Mouse (Mus musculus) kidney, embryonic 14.5 days (tissue): ENCODE measurements around the gene Ahnak. TPM values are rescaled to one million over a fixed set of nuclear protein-coding genes. Genes with fewer than 3 reads are reported as not detected.
"Not testable (repeated sequence)": the region's sequence is repeated elsewhere in the genome, so short reads cannot be mapped to it uniquely, and the experiment has no call there.

Source experiments
- ATAC-seq: fragments of 200-750 bp; cut with Nextera tagmentation; 2 replicates; pipeline ENCODE4 v1.8.0; 2017; ENCODE audit warnings: moderate number of reproducible peaks, mild to moderate bottlenecking, moderate TSS enrichment, moderate library complexity; ENCODE audit not compliant: low FRiP score, low TSS enrichment
- H3K27ac ChIP-seq: fragments of 300-500 bp; sonication (generic); 2 replicates; pipeline ENCODE4 v1.5.1; 2014; ENCODE audit warnings: low read depth, mild to moderate bottlenecking, low read length, moderate library complexity, mixed read lengths
- H3K27me3 ChIP-seq: fragments of 300-500 bp; sonication (generic); 2 replicates; pipeline ENCODE4 v1.6.1; 2014; ENCODE audit warnings: mild to moderate bottlenecking, low read length; ENCODE audit not compliant: control insufficient read depth, insufficient read depth
- H3K36me3 ChIP-seq: fragments of 300-500 bp; sonication (generic); 2 replicates; pipeline ENCODE4 v1.6.1; 2014; ENCODE audit warnings: low read length, mixed read lengths; ENCODE audit not compliant: control insufficient read depth, insufficient read depth
- H3K4me1 ChIP-seq: fragments of 300-500 bp; sonication (generic); 2 replicates; pipeline ENCODE4 v1.6.1; 2014; ENCODE audit warnings: low read length, mixed read lengths; ENCODE audit not compliant: control insufficient read depth, insufficient read depth
- H3K4me2 ChIP-seq: fragments of 300-500 bp; sonication (generic); replicated peaks from 2 replicates; pipeline ENCODE4 v1.6.1; 2014; ENCODE audit warnings: low read depth, mild to moderate bottlenecking, low read length
- H3K4me3 ChIP-seq: fragments of 300-500 bp; sonication (generic); 2 replicates; pipeline ENCODE4 v1.5.1; 2014; ENCODE audit warnings: mild to moderate bottlenecking, low read length
- H3K9ac ChIP-seq: fragments of 300-500 bp; sonication (generic); 2 replicates; pipeline ENCODE4 v1.6.1; 2014; ENCODE audit warnings: low read depth, mild to moderate bottlenecking, low read length, moderate library complexity
- H3K9me3 ChIP-seq: fragments of 300-500 bp; sonication (generic); 2 replicates; pipeline ENCODE4 v1.6.1; 2016; ENCODE audit warnings: low read length; ENCODE audit not compliant: control insufficient read depth
- WGBS: fragments of 180-500 bp; shearing (Covaris S2); extraction: QIAGEN DNeasy Blood & Tissue Kit; methylation state at CpG from one replicate; pipeline ENCODE4 v1.1.7; 2014; 5-methylcytosine and 5-hydroxymethylcytosine counted together
- polyA plus RNA-seq: library from polyadenylated mRNA; unstranded; fragments of >200 nt; fragmentation: Nextera tagmentation; extraction: Ambion mirVana; gene quantifications from 2 replicates; pipeline ENCODE4 v1.2.1, GENCODE M21; 2014

Gene Ahnak
- polyA plus RNA-seq, 1 experiment from 2014 or later: 10.0 TPM

- Histone ChIP-seq H3K27ac (no peak overlapping the region), H3K9ac (peak overlapping the region; percentile 35; the same call in 1 of the 2 replicates), H3K27me3 (no peaks in the 10 kb centered on the region), H3K36me3 (no peaks in the 10 kb centered on the region), H3K4me2 (peak overlapping the region; percentile 27; the same call in 1 of the 2 replicates), H3K9me3 (no peaks in the 10 kb centered on the region), H3K4me1 (peaks cover 5% of the 10 kb centered on the region), H3K4me3 (no peak overlapping the region)
- ATAC-seq: peak; percentile 37; the same call in 1 of the 2 replicates
- 79% methylated on average over 14 of the region's 14 CpGs for WGBS
Observed at GRCm38 (mm10) chr19:9081311-9082190, 92.5 kb downstream of the Ahnak start.

- H3K36me3 ChIP-seq: no peaks in the 10 kb centered on the region
- H3K4me2 ChIP-seq: peak overlapping the region; percentile 27
- ATAC-seq: peak; percentile 95
- WGBS: 14% methylated on average over 23 of the region's 23 CpGs
- H3K27ac ChIP-seq: no peak overlapping the region
- H3K27me3 ChIP-seq: no peaks in the 10 kb centered on the region
- peak overlapping the region; percentile 35; the same call in 1 of the 2 replicates for H3K9ac ChIP-seq
- H3K9me3 ChIP-seq: no peaks in the 10 kb centered on the region
- H3K4me3 ChIP-seq: no peak overlapping the region
- H3K4me1 ChIP-seq: peaks cover 5% of the 10 kb centered on the region
Observed at GRCm38 (mm10) chr19:9082191-9083009, 93.3 kb downstream of the Ahnak start.

GRCm38 (mm10) chr19:9083010-9083355, 93.9 kb downstream of the Ahnak start:
- Histone ChIP-seq H3K4me1 (peaks cover 5% of the 10 kb centered on the region), H3K27me3 (no peaks in the 10 kb centered on the region), H3K9ac (no peak overlapping the region), H3K9me3 (no peaks in the 10 kb centered on the region), H3K36me3 (no peaks in the 10 kb centered on the region), H3K27ac (no peak overlapping the region), H3K4me3 (no peak overlapping the region), H3K4me2 (no peak overlapping the region)
- WGBS: 77% methylated on average over 2 of the region's 2 CpGs
- no peak for ATAC-seq

GRCm38 (mm10) chr19:9083892-9084291, 94.8 kb downstream of the Ahnak start:
- not testable (repeated sequence) for H3K4me2 ChIP-seq, H3K4me3 ChIP-seq, H3K9ac ChIP-seq, H3K27me3 ChIP-seq, H3K4me1 ChIP-seq, H3K9me3 ChIP-seq, H3K27ac ChIP-seq, H3K36me3 ChIP-seq, ATAC-seq
- 87% methylated on average over 2 of the region's 2 CpGs for WGBS

GRCm38 (mm10) chr19:9087821-9088220, 98.7 kb downstream of the Ahnak start, which contains the start of gene Scgb1a1:
Gene Scgb1a1, minus strand, starts transcription at chr19:9087958.
- no peak within 1 kb of the TSS for H3K27ac ChIP-seq
- H3K4me1 ChIP-seq: no peaks in the 10 kb centered on the region
- 81% methylated on average over 4 of the region's 4 CpGs for WGBS
- ATAC-seq: no peak
- H3K9me3 ChIP-seq: no peaks in the 10 kb centered on the region
- no peaks in the 10 kb centered on the region for H3K36me3 ChIP-seq
- no peak within 1 kb of the TSS for H3K4me3 ChIP-seq
- H3K9ac ChIP-seq: no peak within 1 kb of the TSS
- no peaks in the 10 kb centered on the region for H3K27me3 ChIP-seq
- no peak within 1 kb of the TSS for H3K4me2 ChIP-seq

- no peak overlapping the region for H3K9ac ChIP-seq
- H3K27ac ChIP-seq: no peak overlapping the region
- H3K4me2 ChIP-seq: no peak overlapping the region
- no peaks in the 10 kb centered on the region for H3K27me3 ChIP-seq
- no peak for ATAC-seq
- H3K36me3 ChIP-seq: no peaks in the 10 kb centered on the region
- no peak overlapping the region for H3K4me3 ChIP-seq
- no peaks in the 10 kb centered on the region for H3K9me3 ChIP-seq
- 70% methylated on average over 4 of the region's 4 CpGs for WGBS
- H3K4me1 ChIP-seq: no peaks in the 10 kb centered on the region
Observed at GRCm38 (mm10) chr19:9090191-9090590, 101.1 kb downstream of the Ahnak start.

- ATAC-seq: no peak
- H3K36me3 ChIP-seq: no peaks in the 10 kb centered on the region
Observed at GRCm38 (mm10) chr19:9090709-9091108, 101.6 kb downstream of the Ahnak start.

GRCm38 (mm10) chr19:9095111-9095510, 106.0 kb downstream of the Ahnak start:
- H3K27ac ChIP-seq: no peak overlapping the region
- H3K4me3 ChIP-seq: no peak overlapping the region
- no peaks in the 10 kb centered on the region for H3K9me3 ChIP-seq
- H3K36me3 ChIP-seq: no peaks in the 10 kb centered on the region
- H3K4me1 ChIP-seq: no peaks in the 10 kb centered on the region
- no peak overlapping the region for H3K9ac ChIP-seq
- ATAC-seq: no peak
- WGBS: 65% methylated on average over 5 of the region's 5 CpGs
- no peaks in the 10 kb centered on the region for H3K27me3 ChIP-seq
- no peak overlapping the region for H3K4me2 ChIP-seq

More at GRCm38 (mm10) chr19:9090709-9091108, 101.6 kb downstream of the Ahnak start:
- Histone ChIP-seq H3K9me3 (no peaks in the 10 kb centered on the region), H3K4me2 (no peak overlapping the region), H3K27ac (no peak overlapping the region), H3K4me1 (no peaks in the 10 kb centered on the region), H3K4me3 (no peak overlapping the region), H3K9ac (no peak overlapping the region), H3K27me3 (no peaks in the 10 kb centered on the region)
- 60% methylated on average over 2 of the region's 2 CpGs for WGBS

- no peak for ATAC-seq
- H3K9me3 ChIP-seq: no peaks in the 10 kb centered on the region
- H3K4me1 ChIP-seq: no peaks in the 10 kb centered on the region
- no peak overlapping the region for H3K9ac ChIP-seq
- no peak overlapping the region for H3K27ac ChIP-seq
- no peaks in the 10 kb centered on the region for H3K27me3 ChIP-seq
- no peak overlapping the region for H3K4me3 ChIP-seq
- no peak overlapping the region for H3K4me2 ChIP-seq
- 88% methylated on average over 13 of the region's 13 CpGs for WGBS
- no peaks in the 10 kb centered on the region for H3K36me3 ChIP-seq
Observed at GRCm38 (mm10) chr19:9097441-9097840, 108.4 kb downstream of the Ahnak start.
